Mouse (Mus musculus): ENCODE data around the gene Pdcd5.
A peak's percentile ranks its signal among the peaks of the same experiment; 100 is the strongest.

Pdcd5 gene

DNA sequence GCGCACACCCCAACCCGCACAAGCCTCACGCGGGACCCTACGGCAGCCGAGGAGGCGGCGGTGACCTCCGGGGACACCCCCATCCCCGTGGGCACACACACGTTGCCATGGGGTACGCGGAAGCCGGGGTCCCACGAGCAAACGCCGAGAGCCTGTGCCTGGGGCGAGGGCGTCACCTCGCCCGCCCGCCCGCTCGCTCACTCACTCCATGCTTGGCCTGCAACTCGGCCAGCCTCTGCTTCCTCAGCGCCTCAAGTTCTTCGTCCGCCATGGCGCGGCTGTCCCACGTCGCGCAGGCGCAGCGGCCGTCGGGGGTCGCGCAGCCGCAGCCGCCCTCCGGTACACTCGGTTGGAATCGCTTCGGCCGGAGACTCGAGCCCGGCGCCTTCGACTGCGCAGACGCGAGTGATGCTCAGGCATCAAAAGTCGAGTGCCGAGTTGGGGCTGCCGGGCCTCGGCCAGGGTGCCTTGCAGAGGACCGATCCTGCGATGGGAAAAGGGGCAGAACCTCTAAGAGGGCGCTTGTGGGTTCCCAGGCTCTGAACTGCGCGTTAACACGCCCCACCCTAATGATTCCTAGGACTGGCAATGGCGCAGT, at the start of gene Pdcd5:
Gene Pdcd5 (minus strand): TSS at position 421 of the 598 bp plus-strand sequence.
- peak; percentile 98 for DNase-seq (ENCODE audit: low read depth, low spot score)

DNA sequence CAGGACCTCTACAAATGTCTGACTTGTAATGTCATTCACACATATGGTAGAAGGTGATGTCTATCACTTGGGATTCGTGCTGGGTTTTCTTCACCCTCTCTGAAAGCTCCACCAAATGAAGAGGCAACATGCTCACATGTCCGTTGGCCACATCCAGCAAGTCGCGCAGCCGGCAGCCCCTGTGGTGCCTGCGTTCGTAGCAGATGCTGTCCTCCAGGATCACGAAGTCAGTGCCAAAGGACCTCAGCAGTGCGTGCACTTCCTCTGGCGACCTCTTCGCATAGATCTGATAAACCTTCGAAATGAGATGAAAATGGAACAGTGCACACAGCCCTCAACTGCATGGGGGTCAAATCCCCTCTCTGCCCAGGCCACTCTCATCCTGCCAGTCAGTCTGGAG, 45.3 kb upstream of the Pdcd5 start:
- DNase-seq (ENCODE audit: low read depth, low spot score): no peak

DNA sequence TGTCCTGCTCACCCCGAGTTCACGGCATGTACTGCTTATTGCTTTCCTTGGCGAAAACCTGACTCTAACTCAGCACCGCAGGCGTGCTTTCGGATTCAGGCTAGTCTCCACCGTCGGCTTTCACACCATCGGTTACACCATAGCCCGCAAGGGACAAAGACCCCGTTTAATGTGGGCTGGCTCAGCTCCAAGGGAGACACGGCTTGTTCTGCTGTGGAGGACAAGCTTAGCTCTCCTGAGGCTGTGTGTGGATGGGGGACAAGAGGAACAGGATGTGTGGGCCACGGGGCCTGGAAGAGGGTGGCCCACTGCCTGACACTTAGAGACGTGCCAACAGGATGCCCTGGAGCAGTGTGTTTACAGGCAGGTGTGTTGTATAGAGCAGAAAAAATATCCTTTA, 44.8 kb upstream of the Pdcd5 start:
- no peak for DNase-seq (ENCODE audit: low read depth, low spot score)

DNA sequence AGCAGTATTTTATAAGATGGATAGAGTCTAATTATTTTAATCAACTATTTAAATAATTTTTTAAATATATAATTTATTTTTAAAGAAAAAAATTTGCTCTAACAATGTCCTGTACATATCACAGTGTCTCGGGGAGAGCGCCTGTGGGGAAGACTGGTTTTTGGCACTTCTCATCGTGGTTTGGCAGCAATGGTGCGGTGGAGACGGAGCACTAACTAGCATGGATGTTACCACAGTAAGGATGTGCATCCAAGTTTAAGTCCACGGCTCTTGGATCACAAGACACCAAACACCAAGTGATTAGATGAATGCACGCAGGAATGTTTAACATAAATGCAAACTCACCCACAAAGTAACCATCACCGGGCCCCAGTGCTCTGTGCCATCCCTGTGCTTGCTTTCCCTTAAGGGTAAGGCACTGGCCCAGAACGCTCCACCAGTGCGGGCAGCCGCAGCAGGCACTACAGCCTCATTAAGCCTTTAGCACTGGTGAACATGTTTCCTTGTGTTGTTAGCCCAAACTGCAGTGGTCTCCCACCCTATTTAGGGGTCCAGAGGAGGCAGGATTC, 41.5 kb upstream of the Pdcd5 start:
- no peak for DNase-seq (ENCODE audit: low read depth, low spot score)

DNA sequence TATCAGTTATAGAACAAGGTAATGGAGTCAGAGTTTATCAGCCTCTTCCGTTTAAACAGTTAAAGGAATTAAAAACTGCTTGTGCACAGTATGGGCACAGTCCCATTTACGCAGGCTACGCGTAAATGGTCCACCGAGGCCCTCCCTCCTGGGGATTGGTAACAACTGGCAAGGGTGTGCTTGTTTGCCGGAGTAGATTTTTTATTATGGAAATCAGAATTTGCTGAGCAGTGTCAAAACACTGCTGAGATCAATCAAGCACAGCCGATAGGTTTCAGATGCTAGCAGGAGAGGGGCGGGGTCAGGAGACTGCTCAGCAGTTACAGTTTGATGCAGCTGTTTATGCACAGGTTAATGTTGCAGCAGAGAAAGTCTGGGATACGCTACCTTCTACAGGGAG, 41.0 kb upstream of the Pdcd5 start:
- no peak for DNase-seq (ENCODE audit: low read depth, low spot score)

DNA sequence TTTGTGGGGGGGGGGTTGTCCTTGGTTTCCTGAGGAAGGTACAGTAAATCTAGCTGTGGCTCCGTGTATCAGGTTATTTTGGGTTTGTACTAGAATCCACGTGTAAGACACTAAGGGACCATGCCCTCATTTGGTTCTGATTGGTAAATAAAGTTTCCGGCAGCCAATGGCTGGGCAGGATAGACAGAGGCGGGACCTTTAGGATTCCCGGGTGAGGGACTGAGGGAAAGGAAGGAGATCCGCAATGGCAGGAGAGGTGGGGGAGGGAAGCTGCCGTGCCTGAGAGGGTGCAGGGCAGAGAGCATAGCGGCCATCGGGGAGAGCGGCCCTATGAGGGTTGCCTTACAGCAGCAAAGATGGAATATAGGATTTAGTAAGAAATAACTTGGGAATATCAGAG, 39.9 kb upstream of the Pdcd5 start:
- peak; percentile 82 for DNase-seq (ENCODE audit: low read depth, low spot score)

DNA sequence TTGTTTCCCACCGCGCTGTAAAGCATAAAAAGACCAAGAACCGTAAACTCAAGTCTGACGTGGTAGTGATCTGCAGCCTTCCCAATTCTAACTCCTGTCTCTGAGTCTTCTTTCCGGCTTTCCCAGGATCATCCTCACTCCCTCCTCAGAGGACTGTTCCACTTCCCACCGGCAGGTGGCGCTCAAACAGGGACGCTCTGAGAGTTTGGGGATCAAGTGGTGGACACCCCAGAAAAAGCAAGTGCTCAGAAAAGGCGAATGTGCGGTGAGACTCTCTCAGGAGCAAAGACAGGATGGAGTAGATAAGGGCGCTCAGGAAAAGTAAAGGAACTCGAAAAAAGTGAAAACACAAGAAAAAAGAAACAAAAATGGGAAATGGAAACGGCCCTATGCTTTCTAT, 39.4 kb upstream of the Pdcd5 start:
- DNase-seq (ENCODE audit: low read depth, low spot score): peak; percentile 76

DNA sequence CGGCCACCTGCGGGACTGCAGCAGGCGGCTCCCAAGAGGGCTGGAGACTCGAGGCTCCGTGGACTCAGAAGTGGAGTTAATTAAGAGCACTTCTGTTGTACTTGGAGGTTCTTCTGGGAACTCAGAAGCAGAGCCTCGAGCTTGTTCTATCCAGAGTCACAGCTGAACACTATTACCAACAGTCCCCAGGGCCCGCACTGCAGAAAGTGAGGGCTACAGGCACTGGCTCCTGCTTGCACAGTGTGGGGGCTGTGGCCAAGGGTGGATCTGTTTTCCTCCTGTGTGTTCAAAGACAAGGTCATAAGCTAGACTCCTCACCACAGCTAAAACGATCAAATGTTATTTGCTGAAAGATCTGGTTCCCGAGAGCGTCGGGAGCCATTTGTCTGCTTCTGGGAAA, 38.9 kb upstream of the Pdcd5 start:
- DNase-seq (ENCODE audit: low read depth, low spot score): no peak

DNA sequence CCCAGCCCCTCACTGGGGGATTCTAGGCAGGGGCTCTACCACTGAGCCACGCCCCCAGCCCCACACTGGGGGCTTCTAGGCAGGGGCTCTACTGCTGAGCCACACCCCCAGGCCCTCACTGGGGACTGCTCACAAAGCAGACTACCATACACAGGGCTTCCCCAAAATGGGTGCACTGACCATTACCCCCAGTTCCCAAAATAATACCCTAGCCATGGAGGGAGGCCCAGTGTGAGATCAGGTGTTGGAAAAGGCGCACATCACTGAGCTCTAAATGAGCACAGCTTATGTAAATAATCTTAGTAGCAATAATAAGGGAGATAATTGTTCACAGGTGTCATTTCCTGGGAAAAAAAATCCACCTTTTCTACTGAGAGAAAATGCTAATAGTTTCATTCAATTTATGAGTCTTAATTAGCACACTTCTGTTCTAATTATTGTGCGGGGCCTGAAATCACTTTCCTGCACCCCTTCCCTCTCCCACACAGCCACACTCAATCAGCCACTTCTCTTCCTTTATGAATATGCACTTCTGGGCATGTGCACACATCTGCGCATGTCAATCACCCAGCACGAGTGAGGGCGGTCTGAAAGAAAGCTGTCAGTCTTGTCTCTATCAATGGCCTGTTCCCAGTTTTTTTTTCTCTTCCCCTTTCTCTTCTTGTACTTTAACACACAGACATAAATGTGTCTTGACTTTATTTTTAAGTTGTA, 36.2 kb upstream of the Pdcd5 start:
- no peak for DNase-seq (ENCODE audit: low read depth, low spot score)

DNA sequence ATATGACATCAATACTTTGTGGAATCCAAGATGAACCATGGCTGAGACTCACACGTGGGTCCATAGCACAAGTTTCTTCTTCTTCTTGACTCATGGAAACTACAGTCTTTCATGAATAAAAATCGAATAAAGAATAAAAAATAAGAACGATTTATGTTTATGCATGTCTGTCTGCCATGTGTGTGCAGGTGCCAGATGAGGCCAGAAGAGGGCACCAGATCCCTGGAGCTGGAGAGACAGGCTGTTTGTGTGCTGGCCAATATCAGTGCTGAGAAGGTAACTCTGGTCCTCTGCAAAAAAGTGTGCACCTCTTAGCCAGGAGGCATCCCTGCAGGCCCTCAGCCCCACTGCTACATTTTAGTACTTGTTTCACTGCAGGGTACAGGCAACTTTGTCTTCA, 34.2 kb upstream of the Pdcd5 start:
- DNase-seq (ENCODE audit: low read depth, low spot score): peak; percentile 59

DNA sequence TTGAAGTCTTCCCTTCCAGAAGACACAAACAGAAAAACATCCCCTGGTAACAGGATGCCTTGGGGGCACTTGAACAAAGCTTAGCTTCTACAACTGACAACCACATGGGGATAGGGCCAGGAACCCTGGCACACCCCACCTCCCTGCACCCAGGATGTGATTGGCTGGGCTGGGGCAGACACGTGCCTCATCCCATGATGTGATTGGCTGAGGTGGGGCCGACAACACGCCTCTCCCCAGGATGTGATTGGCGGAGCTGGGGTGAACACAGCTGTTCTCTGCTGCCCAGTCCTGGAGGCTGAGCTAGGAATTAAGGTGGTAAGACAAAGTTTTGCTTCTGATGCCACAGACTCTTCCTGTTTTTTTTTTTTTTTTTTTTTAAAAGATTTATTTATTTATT, 31.7 kb upstream of the Pdcd5 start:
- DNase-seq (ENCODE audit: low read depth, low spot score): peak; percentile 73

DNA sequence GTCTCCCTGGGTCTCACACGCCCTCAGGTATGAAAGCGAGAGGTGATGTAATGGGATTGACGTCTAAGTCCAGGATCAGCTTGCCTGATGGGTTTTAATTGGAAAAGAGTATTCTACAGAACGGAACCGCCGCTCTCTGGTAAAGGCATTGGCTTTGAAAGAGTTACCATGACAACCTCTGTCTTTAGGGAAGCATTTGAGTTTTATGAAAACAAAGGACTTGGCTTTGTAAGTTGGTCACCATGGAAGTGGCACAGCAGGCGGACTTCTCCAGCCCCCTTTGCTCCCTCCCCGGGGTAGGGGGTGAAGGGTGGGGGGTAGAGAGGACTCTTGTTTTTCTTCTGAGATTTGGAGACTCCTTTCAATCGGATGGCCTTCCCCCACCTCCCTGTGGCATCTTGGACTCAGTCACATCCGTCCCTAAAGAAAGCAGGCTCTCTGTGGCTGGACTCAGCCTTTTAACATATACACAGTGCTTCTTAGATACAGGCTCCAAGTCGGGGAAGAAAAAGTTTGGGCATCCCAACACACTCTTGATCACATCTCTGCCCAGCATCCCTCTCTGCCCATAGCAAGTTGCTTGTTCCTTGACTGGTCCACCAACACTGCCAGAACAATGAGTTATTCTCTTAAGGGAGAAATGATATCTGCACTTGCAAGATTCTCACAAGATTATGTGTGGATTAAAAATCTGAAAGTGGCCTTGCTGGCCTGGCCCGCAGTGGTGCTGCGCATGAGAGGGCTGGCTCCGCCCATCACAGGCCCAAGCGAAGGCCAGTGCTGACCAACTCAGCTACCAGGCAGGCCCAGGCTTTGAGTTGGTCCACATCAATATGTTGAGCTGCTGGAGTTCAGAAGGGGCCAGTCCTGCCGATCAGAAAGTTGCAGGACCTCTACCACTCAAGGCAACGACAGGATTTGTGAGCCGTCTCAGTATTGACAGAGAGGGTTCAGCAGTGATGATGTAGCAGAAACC, 21.0 kb upstream of the Pdcd5 start:
- DNase-seq (ENCODE audit: low read depth, low spot score): no peak

DNA sequence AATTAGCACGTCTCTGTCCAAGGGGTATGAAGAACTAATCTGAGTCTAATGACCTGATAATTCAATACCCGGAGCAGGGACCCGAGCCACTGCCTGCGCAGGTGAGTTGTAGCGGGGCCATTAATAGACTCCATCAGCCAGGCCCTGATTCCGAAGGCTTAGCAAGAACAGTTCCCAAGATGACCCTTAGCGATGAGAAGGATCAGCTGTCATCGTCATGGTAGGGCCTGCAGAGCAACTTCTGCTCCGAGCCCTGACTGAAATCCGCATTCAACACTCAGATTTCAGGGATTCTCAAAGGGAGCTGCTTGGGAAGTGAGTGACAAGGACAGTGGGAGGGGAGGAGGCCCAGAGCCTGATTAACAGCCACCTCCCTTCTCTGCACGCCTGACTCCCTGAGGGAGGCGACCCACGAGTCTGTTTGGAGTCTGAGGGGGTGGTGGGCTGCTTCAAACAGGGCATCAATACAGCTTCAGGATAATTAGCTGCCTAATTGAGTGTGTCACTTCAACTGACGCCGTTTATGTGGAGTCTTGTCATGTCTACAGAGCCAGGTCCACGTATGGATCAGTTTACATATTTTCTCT, 16.6 kb upstream of the Pdcd5 start:
- DNase-seq (ENCODE audit: low read depth, low spot score): no peak

DNA sequence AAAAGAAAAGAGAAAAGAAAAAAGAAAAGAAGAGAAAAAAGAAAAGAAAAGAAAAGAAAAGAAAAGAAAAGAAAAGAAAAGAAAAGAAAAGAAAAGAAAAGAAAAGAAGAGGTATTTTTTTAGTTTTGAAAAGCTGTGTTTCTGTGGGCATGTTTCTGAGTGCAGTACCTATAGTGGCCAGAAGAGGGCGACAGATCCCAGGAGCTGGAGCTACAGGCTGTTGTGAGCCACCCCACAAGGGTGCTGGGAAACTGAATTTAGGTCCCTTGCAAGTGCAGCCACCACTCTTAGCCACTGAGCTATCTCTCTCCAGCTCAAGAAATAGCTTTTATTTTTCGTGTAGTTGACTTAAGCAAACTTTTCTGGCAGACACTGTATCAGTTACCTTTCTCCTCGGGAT, 11.9 kb upstream of the Pdcd5 start:
- DNase-seq (ENCODE audit: low read depth, low spot score): peak; percentile 78

DNA sequence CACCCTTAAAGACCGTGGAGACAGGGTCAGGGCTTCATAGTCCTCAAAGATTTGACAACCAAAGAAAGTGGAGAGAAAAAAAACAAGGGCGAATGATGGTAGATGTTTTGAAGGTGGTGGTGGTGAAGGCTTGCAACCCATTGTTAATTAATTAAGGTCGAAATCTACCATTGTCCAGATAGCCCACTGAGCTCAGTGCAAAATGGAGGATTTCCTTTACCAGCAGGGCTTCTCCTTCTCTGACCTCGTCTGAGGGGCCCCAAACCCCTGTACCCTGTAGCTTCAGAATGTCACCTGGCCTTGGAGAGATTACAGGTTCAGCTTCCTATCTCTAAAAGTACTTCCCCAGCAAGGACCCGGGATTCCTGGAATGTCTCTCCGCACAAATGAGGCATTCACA, 10.5 kb upstream of the Pdcd5 start:
- DNase-seq (ENCODE audit: low read depth, low spot score): peak; percentile 32

DNA sequence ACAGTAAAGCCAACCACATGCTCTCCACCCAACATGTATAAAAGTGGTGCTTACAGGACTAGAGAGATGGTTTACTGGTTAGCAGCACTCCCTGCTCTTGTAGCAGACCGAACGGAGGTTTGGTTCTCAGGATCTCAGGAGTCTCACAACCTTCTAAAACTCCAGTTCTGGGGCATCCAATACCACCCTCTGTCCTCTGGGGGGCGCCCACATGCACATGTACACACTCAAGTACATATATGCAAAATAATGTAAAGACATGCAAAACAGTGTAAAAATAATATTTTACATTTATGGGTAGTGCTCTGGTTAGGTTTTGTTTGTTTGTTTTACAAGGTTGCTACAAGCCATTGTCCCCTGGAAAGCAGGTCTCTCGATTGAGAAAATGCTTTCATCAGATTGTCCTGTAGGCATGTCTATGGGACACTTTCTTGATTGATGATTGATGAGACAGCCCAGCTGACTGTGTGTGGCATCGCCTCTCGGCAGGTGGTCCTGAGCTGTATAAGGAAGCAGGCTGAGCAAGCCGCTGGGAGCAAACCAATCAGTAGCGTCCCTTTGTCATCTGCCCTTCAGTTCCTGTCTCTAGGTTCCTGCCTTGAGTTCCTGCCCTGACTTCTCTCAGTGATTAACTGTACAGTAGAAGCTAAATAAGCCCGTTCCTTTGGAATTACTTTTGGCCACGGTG, 4.4 kb upstream of the Pdcd5 start:
- DNase-seq (ENCODE audit: low read depth, low spot score): peak; percentile 65

DNA sequence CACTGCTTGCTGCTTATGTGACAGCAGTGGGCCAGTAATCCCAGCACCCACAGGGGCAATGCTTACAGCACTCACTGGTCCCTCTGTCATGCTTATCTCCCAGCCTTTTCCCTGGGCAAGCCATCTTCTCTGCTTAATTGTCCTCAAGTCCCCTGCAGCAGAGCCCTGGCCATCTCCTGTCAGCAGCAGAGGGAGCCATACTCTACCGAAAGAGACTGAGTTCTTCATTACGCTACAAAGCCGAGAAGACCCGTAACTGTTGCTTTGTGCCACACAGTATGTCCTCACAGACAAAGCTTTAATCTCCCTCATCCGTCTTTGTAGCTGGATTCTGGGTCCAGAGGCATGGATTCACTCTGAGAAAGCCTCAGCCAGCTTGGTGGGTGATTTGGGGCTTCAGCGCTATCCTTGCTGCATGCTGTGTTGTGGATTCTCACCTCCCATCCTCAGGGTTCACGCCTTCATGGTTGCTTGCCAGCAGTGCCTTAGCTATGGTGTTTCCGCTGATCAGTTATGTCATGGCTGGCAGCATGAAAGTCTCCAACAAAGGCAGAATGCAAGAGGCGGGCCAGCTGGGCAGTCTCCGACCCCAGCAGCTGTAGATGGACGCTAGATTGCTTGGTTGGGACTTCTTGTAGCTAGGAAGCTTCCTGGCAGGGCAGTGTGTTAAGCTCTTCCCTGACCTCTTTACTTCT, 3.5 kb upstream of the Pdcd5 start:
- peak; percentile 32 for DNase-seq (ENCODE audit: low read depth, low spot score)

DNA sequence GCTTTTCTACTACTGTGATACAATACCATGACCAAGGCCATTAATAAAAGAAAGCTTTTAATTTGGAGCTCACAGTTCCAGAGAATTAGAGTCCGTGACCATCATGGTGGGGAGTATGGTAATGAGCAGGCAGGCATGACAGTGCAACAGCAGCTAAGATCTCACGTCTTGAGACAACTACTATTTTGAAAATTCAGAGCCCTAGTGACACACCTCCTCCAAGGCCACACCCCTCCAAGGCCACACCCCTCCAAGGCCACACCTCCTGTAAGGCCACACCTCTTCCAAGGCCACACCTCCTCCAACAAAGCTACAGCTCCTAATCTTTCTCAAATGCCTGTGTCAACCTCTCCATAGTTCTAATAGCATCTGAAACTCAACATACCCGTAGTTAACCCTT, 1.8 kb upstream of the Pdcd5 start:
- peak; percentile 89 for DNase-seq (ENCODE audit: low read depth, low spot score)

DNA sequence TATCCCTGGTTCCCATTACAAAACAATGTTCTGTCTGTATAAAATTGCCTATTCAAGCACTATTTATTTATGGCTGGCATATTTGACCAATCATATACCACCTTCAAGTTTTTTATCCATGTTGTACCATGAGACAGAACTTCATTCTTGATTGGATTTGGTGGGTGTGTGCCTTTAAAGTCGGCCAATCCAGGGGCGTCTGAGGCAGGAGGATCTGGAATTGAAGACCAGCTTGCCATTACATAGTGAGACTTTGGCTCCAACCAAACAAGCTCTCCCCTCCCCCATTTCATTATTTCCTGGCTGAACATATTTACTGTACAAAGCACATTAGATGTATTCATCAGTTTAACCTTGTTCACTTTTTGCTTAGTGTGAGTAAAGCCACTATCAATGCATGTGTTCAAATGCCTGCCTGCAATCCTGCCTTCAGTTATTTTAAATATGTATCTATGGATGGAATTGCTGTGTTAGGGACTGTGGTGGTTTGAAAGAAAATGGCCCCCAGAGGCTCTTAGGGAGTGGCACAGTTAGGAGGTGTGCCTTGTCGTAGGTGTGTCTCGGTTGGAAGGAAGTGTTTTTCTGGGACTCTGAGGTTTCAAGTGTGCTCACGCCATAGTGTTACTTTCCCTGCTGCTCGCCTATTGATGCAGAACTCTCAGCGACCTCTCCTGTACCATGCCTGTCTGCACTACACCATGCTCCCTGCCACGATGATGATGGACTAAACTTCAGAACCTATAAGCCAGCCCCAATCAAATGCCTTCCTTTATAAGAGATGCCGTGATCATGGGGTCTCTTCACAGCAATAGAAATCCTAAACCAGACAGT, 1.1 kb upstream of the Pdcd5 start:
- peak; percentile 31 for DNase-seq (ENCODE audit: low read depth, low spot score)

All from ES-CJ7 (cell line).